Mouse (Mus musculus): ENCODE results near the gene Chd4.

The Chd4 gene

GRCm38 (mm10) chr6:125139747-125140146 is 44.0 kb downstream of the Chd4 start:
- DNase-seq (ENCODE audit: low spot score): no peak

- no peak for DNase-seq (ENCODE audit: low spot score)
Measured at GRCm38 (mm10) chr6:125142436-125142835, 46.7 kb downstream of the Chd4 start.

DNA sequence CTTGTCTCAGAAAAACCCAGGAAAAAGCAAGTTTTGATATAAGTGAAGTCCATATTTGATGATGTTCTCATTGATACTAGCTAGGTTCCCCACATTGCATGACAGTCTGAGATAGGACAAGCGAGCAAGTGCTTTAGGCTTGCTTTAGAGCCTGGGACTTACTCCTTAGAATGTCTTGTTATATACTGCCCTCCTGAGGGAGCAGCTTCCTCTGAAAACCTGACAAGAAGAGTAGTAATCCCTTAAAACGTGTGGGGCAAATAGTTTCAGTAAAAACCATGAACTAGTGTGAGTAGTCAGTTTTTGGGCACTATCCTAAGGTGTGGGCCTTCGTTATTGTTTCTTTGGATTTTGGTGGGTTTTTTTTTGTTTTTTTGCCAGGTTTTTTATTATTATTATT is 47.3 kb downstream of the Chd4 start:
- DNase-seq (ENCODE audit: low spot score): no peak

GRCm38 (mm10) chr6:125143904-125144303 is 48.1 kb downstream of the Chd4 start:
- DNase-seq (ENCODE audit: low spot score): no peak

- peak; percentile 96 for DNase-seq (ENCODE audit: low spot score)
Measured at GRCm38 (mm10) chr6:125145001-125145400, 49.2 kb downstream of the Chd4 start, which contains the start of gene Iffo1. TSS of gene Iffo1 (plus strand) at chr6:125145241.

GRCm38 (mm10) chr6:125145479-125145951 is 49.7 kb downstream of the Chd4 start:
- DNase-seq (ENCODE audit: low spot score): no peak

- DNase-seq (ENCODE audit: low spot score): no peak
Measured at GRCm38 (mm10) chr6:125146148-125146547, 50.4 kb downstream of the Chd4 start.

DNA sequence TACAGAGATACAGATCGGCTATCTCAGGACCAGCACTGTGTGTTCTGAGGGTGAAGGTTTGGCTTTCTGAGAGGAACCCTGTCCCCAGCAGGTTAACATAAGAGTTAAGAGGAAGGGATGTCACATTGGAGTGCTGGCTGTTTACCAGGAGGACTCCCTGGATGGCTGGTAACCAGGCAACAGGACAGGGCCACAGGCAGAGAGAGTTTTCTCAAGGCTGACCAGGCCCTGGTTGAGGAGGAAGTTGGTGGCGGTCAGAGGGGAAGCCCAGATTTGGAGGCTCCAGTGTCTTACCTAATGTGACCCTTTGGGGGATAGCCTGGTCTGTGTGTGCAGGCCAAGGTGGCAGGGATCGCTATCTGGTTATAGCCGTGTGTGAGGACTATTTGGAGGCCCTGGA is 51.0 kb downstream of the Chd4 start:
- no peak for DNase-seq (ENCODE audit: low spot score)

DNA sequence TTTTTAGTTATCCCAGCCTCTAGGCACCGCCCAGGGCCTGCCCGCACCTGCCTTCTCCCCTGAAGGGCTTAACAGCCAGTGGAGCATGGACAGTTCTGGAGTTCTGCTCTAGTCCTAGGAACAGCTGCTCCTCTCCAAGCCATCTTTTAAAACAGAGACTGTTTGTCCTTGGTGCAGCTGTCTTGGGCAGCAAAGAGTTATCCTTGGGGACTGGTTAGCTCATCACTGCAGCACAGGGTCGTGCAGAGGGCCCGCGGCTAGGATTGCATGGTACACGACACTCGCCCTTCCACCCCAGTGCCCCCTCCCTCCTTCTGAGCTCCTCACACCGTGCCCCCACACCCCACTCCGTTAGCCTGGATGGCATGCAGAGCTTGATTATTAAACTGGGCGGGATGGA is 51.5 kb downstream of the Chd4 start:
- no peak for DNase-seq (ENCODE audit: low spot score)

GRCm38 (mm10) chr6:125148251-125148925 is 52.6 kb downstream of the Chd4 start:
- no peak for DNase-seq (ENCODE audit: low spot score)

- no peak for DNase-seq (ENCODE audit: low spot score)
Measured at GRCm38 (mm10) chr6:125148926-125149568, 53.3 kb downstream of the Chd4 start.

- no peak for DNase-seq (ENCODE audit: low spot score)
Measured at GRCm38 (mm10) chr6:125149569-125149950, 53.8 kb downstream of the Chd4 start.

DNA sequence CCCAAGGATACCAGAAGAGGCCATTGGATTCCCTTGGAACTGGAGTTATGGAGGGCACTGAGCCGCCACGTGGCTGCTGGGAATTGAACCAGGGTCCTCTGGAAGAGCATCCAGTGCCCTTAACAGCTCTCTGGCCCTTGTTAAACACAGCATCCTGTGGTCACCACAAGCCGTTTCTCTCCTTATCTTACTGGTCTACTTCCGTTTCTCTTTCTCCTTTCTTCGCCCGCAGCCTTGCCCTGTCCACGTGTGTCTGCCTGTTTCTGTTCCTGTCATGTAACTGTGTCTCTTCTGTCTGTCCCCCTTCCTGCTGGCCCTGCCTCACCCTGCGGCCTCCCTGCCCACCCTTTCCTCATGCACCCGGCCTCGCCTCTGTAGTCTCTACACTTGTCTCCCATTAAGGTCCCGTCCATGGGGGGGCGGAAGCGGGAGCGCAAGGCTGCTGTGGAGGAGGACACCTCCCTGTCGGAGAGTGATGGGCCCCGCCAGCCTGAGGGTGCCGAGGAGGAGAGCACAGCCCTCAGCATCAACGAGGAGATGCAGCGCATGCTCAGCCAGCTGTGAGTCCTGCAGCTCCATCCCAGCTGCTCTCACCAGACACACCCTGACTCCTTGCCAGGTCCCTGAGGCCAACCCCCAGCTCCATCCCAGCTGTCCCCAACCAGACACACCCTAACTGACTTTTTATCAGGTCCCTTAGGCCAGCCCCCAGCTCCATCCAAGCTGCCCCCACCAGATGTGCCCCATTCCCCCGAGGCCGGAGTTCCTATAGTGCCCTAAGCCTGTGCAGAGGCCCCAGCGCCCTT is 56.6 kb downstream of the Chd4 start:
- no peak for DNase-seq (ENCODE audit: low spot score)

DNA sequence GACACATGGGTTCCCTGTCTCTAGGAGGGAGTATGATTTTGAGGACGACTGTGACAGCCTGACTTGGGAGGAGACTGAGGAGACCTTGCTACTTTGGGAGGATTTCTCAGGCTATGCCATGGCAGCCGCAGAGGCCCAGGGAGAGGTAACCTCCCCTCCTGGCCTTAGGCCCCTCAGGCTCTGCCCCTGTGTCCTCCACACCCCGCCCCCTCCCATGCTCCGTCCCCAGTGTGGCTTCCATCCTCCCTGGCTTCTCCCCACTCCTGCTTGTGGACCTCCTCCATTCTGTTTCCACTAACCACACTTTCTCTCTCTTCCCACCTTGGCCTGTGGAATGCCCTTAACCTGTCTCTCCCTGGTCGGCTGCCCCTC is 57.2 kb downstream of the Chd4 start:
- no peak for DNase-seq (ENCODE audit: low spot score)

- no peak for DNase-seq (ENCODE audit: low spot score)
Measured at GRCm38 (mm10) chr6:125153682-125154081, 57.9 kb downstream of the Chd4 start.

DNA sequence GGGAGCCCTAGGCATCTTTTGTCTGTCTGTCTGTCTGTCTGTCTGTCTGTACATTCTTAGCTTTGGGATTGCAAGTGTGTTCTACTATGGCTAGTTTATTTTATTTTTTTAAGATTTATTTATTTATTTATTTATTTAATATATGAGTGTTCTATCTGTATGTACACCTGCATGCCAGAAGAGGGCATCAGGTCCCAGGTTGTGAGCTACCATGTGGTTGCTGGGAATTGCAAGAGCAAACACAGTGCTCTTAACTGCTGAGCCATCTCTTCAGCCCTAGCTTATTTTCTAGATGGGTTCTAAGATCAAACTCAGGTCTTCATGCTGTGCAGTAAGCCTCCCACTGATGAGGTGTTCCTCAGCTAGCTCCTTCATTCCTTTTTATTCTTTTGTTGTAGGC is 58.8 kb downstream of the Chd4 start:
- DNase-seq (ENCODE audit: low spot score): no peak

GRCm38 (mm10) chr6:125155262-125155661 is 59.5 kb downstream of the Chd4 start:
- no peak for DNase-seq (ENCODE audit: low spot score)

DNA sequence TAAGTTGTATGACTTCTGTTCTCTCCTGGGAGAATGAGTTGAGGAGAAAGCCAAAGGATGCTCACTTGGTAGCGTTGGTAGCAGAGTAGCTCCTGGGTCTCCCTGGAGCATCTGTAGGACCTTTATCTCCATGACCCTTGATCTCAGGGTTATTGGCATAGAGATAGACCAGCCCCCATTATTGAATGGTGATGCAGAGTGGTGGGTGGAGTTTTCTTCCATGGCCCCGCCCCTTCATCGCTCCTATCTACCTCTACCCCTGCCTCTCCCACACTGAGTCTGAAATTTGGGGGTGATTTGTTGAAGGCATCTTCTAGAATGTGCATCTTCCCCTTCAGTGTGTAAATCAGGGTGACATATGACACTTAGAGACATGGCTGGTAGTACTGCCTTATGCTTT is 60.7 kb downstream of the Chd4 start:
- no peak for DNase-seq (ENCODE audit: low spot score)

GRCm38 (mm10) chr6:125156903-125157614 is 61.3 kb downstream of the Chd4 start:
- DNase-seq (ENCODE audit: low spot score): no peak

- no peak for DNase-seq (ENCODE audit: low spot score)
Measured at GRCm38 (mm10) chr6:125158944-125159492, 63.2 kb downstream of the Chd4 start.

DNA sequence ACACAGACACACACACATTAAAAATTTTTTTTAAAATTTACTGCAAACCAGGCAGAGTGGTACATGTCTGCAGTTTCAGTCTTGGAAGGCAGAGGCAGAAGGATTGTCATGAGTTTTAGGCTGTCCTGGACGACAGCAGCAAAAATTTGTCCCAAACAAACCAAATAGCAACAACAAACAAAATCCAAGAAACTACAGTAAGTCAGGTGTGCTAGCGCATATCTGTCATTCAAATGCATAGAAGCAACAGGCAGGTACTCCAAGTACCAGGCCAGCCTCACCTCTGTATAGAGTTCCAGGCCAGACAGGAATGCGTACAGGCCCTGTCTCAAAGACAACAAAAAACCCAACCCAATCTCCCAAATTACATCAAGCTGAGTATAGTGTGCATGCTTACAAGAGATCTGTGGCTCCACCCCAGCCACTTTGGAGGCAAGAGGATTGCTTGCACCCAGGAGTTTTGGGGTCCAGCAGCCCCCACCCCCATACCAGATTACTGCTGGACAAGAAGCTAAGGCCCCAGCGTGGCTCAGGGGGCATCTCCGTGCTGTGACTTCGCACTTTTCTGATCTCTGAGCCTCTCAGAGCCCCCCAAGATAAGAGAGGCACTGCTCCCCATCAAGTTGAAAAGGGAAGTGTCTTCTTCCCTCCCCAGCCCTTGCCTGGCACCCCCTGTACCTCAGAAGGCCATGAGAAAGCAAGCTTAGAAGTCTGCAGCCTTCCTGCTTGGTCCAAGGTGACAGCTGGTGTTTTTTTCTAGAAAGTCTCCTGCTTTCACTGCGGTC is 64.2 kb downstream of the Chd4 start:
- DNase-seq (ENCODE audit: low spot score): no peak

Data from yolk sac, embryonic 10.5 days (tissue).